Mouse (Mus musculus) thymus, postnatal 14 days (tissue): Measurements from ENCODE around the gene Ovol3.
"Not testable (repeated sequence)": the region's sequence is repeated elsewhere in the genome, so short reads cannot be mapped to it uniquely, and the experiment has no call there.

ENCODE experiments used
- DNase-seq: peaks from one replicate; pipeline ENCODE4 v3.0.0; 2021

Gene Ovol3

GRCm38 (mm10) chr7:30235625-30236024 lies at the start of gene Ovol3:
Gene Ovol3 (minus strand): TSS chr7:30235725.
- DNase-seq = no peak

- DNase-seq = no peak
These were observed 47.2 kb upstream of the Ovol3 start for GRCm38 (mm10) chr7:30282740-30283139.

- DNase-seq = no peak
These were observed 46.0 kb upstream of the Ovol3 start for GRCm38 (mm10) chr7:30281522-30281921.

GRCm38 (mm10) chr7:30280670-30281138 lies 45.2 kb upstream of the Ovol3 start:
- DNase-seq = peak; percentile 78

- DNase-seq = peak; percentile 92
These were observed 44.6 kb upstream of the Ovol3 start, which contains the start of the genes Thap8 and Wdr62 for GRCm38 (mm10) chr7:30279951-30280669. Gene Thap8 (plus strand): TSS chr7:30280094. Gene Wdr62 (minus strand): TSS chr7:30280419.

- no peak for DNase-seq
These were observed 44.0 kb upstream of the Ovol3 start for GRCm38 (mm10) chr7:30279536-30279935.

GRCm38 (mm10) chr7:30278911-30279310 lies 43.4 kb upstream of the Ovol3 start:
- no peak for DNase-seq

DNA sequence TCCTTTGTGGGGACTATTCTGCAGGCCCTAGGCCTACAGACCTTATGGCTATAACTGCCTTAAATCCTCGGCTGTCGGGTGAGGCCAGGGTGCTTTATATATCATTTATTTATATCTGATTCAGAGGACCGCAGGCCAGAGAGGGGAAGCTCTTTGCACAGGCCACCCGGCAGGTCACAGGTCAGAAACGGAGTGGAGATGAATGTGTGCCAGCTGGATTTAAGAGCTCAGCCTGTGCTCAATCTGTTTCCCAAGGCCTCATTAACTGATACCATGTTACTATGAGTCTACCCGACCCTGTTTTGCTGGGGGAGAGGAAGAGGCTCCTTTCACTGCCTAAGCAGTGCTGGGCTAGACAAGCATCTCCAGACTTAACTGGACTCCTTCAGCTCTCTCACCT lies 38.9 kb upstream of the Ovol3 start:
- no peak for DNase-seq

- no peak for DNase-seq
These were observed 34.1 kb upstream of the Ovol3 start for GRCm38 (mm10) chr7:30269641-30270040.

DNA sequence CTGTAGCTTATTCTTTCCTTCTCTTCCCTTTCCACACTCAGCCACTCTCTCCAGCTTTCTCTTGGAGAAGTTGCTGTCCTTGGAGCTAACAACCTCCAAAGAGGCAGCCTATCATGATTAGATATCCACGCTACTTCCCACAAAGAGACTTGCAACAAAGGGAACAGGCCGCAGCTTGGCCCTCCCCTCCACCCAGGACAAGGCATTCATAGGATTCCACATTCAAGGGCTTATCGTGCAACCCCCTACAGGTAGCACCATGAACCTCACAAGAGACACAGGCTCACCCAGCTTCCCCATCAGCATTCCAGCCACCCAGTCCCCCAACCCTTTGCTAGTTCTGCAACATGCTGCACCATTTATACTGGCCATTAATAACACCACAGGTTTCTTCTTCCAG lies 31.3 kb upstream of the Ovol3 start:
- no peak for DNase-seq

GRCm38 (mm10) chr7:30265935-30266334 lies 30.4 kb upstream of the Ovol3 start:
- DNase-seq = no peak

DNA sequence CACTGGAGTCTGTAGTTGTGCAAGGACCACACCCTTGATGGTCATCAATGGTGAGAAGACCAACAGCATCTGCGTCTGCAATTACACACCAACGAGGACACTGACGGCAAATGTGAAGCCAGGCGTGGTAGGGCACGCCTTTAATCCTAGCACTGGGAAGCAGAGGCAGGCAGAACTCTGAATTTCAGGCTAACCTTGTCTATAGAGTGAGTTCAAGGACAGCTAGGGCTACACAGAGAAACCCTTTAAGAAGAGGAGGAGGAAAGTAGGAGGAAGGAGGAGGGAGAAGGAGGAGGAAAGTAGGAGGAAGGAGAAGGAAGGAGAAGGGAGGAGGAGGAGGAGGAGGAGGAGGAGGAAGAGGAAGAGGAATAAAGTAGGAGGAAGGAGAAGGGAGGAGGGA lies 30.0 kb upstream of the Ovol3 start:
- no peak for DNase-seq

GRCm38 (mm10) chr7:30265041-30265440 lies 29.5 kb upstream of the Ovol3 start:
- DNase-seq = no peak

- DNase-seq = no peak
These were observed 16.7 kb upstream of the Ovol3 start for GRCm38 (mm10) chr7:30251956-30252954.

DNA sequence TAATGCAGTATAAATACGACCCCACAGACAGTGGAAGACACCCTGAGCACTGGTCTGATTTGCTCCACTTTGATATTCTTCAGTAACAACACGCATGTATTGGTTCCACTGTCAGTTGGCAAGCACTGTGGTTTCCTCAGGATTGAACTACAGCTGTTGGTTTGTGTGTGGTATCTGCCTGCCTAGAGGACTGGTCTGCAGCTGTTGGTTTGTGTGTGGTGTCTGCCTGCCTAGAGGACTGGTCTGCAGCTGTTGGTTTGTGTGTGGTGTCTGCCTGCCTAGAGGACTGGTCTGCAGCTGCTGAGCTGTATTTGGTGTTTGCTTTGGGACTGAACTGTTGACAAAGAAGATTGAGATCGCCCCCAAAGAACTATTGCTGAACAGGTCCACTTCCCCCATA lies 1.8 kb upstream of the Ovol3 start:
- DNase-seq = not testable (repeated sequence)

- no peak for DNase-seq
These were observed 434 bp downstream of the Ovol3 start for GRCm38 (mm10) chr7:30235091-30235490.

DNA sequence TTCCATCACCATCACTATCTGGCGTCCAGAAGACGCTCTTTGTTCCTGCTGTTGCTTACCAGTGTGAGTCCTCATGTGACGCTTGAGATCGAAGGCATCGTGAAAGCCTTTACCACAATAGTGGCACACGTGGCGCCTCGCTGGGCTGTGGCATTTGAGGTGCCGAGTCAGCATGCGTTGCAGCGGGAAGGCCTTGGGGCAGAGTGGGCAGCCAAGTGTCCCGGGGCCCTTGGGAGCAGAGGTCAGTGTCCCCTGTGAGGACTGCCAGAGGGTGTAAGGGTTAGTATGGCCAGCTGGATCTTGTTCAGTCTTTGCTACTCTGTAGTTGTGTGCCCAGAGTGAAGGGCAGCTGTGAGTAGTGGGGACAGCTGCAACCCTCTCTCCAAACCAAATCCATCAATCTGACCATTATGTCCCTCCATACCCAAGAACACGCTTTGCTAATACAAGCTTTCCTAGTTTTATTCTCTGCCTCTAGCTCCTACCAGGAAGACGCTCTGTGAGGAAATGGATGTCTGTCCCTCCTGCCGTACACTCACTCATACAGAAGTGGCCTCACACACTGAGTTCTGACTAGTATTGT lies 1.2 kb downstream of the Ovol3 start:
- no peak for DNase-seq

GRCm38 (mm10) chr7:30233387-30233786 lies 2.1 kb downstream of the Ovol3 start:
- DNase-seq = no peak

DNA sequence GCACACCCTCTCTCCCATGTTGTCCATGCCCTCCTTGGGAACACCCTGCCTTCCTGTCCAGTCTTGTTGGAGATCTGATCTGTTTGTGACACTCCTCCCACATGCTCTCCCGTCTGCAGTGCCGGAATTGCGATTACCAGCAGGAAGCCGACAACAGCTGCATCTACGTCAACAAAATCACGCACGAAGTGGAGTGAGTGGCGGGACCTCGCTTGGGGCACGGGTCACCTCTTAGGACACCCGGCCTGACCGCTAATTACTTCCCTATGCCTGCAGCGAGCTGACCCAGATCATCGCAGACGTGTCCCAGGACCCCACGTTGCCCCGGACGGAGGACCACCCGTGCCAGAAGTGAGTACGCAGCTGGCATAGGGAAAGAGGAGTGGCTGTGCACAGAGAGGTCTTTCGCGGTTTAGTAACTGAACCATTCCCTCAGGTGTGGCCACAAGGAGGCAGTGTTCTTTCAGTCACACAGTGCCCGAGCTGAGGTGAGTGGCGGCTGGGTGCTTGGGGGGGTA lies 2.8 kb downstream of the Ovol3 start:
- DNase-seq = peak; percentile 69

DNA sequence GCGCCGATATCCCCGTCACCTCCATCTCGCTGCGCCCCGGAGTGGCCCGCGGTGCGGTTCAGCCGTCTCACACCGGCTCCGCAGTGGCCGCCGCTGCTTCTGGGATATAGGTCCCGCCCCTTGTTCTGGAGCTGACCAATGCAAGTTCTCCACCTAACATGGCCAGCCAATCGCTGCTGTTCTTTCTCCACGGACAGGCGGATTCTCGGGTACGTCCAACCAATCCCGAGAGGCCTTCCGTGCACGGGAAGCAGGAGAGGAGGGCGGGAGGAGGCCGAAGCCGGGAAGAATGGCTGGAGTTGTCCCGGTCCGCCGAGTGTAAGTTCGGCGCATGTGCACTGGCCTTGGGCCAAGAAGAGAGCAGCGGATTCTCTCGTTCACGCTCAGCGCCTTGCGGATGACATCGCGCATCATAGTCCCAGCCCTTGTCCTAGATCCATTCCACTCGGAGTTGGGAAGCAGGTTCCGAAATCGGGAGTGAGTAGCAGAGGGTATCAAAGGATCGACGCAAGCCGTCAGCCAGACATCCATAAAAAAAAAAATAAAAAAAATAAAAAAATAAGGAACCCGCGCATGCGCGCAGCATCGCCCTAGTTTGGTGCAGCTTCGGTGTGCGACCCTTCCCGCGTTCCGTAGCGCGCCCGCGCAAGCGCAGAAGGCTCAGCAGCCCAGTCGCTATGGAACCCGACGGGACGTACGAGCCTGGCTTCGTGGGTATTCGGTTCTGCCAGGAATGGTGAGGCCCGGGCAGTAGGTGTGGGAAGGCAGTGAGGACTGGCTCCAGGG lies 3.7 kb downstream of the Ovol3 start, which contains the start of the genes Polr2i and Tbcb:
Gene Polr2i (plus strand): TSS at position 280 of the 786 bp plus-strand sequence.
Gene Tbcb (minus strand): TSS at position 604 of the 786 bp plus-strand sequence.
- DNase-seq = peak; percentile 96

DNA sequence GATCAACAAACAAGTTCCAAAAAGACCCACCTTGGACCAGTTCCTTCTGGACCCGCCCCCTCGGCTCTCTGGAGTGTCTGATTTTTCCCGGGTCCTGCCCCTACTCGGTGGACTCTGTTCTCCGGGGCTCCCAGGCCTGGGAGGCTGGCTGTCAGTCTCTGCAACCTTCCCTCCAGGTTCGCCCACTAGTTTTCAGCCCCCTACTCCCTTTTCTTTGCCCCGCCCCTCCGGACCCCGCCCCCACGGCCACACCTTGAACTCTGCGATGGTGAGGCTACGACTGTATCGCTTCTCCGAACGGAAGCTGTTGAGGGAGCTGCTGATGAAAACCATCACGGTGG lies 4.2 kb downstream of the Ovol3 start:
- no peak for DNase-seq

- DNase-seq = no peak
These were observed 11.3 kb downstream of the Ovol3 start for GRCm38 (mm10) chr7:30224206-30224605.
